Mouse (Mus musculus): ENCODE measurements around the gene Rab19. TPM values are rescaled to one million over a fixed set of nuclear protein-coding genes. Genes with fewer than 3 reads are reported as not detected.
"Not testable (repeated sequence)": the region's sequence is repeated elsewhere in the genome, so short reads cannot be mapped to it uniquely, and the experiment has no call there.

The Rab19 gene
- total RNA-seq, 2 experiments from 2014 or later = 0.21 TPM; not detected in 1

DNA sequence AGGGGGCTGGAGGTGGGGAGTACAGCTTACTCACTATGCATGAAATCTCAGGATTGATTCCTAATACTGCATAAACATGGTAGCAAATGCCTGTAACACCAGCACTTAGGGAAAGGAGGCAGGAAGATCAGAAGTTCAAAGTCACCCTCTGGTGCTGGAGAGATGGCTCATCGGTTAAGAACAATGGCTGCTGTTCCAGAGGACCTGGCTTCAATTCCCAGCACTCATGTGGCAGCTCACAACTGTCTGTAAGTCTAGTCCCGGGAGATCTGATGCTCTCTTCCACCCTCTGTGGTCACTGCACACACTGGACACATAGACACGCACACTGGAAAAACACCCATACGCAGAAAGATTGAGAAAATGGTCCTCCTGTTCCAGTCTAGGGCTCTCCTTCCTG, 52.2 kb downstream of the Rab19 start:
- no peak for DNase-seq

DNA sequence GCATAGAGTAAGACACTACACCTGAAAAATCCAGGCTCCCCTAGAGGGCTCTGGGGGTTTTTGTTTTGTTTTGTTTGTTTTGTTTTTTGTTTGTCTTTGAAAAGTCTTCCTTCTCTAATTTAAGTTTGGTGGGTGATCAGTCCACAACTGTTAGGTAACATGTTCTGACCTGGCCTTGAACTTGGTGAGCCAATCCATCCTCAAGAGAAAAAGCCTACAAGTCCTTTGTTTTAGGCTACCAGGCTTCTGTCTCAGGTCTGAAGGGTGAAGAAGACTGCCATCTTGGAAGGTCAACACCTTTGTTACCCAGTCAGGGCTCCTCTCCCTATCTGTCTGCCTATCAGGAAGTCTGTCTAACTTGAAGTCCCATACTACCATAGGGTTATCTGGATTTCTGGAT, 52.7 kb downstream of the Rab19 start:
- DNase-seq = no peak

DNA sequence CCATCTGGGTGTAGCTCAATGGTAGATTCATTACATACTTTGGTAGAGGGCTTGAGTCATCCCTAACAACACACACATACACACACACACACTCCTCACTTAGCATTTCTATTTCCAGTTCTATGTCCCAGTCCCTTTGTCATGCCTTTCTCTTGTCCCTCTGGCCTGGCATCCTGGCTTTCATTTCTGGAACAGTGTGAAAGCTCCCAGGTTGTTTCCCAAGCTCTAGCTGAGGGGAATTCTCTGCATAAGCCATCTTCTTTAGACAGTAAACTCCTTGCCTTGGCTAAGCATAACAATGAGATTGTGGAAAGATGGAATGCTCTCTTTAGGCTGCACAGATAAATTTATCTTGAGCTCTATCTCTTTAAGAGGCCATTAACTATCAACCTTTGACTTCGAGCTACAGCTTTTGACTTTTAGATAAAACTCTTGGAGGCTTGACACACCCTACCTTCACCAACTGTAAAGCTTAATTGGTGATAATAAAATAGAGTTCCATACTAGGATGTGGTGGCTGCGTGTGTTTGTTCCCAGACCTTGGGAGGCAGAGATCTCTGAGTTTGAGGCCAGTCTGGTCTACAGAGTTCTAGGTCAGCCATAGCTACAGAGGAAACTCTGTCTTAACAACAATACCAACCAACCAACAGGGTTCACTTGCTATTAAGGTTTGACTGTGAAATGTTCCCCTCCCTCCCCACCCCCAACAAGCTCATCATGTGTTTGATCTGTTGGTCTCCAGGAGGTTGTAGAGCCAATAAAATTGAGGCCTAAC, 53.3 kb downstream of the Rab19 start:
- DNase-seq = no peak

DNA sequence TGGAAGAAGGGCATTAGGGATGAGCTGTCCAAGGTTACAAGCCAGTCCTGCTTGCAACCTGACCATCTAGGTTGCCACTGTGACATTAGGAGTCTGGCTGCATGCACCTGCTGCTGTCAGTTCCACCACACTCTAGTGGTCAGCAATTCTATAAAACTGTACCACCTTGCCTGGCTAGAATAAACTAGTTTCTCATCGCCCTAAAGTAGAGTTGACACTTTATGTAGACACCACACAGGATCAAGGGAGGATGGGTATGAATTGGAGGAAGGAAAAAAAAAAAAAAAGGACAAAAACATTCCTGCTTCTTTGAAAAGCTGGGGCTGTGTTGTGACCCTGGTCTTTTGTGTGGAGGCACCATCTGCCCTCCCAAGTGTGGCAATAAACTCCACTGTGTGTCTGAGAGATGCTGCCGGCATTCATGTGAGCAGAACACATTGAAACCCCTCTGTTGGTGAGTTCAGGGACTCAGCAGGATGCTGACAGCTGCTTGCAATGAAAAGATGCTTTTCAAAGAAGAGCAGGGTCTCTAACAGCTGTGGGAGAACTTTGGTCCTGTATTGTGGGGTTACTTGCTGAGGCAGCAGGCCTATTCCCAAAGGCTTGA, 54.0 kb downstream of the Rab19 start:
- no peak for DNase-seq

DNA sequence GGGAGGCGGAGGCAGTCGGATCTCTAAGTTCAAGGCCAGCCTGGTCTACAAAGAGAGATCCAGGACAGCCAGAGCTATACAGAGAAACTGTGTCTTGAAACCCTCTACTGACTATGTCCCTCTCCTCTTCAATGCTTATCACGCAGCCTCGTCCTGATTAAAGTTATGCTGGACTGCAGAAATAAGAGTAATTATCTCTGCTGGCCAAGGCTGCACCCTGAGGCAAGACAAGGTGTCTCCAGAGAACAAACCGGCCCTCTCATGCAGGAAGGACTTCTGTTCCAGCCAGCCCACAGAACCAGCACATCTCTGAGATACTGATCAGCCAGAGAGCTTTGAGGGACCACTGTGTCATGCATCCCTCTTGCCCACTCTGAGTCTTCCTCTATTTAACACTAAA, 54.9 kb downstream of the Rab19 start:
- DNase-seq = no peak

DNA sequence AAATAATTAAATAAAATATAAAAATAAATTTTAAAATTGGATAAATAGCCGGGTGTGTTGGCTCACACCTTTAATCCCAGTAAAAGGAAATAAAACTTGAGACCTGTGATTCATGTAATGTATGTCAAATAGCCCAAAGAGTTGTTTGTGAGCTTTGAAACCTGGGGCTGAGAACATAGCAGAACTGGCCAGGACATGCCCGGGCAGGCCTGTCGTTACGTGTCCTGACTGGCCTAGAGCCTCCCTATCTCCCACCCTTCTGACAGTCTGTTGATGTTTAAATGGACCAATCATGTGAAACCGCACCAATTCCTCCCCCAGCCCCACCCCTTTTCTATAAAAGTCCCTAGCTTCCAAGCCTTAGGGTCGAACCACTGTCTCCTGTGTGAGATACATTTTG, 56.5 kb downstream of the Rab19 start:
- DNase-seq = not testable (repeated sequence)

Other genes with a start within 250 kb of the Rab19 start
- 10 to 100 TPM; 18.6 to 19.2 TPM for gene Kdm7a, start 174.4 kb upstream of the Rab19 start, total RNA-seq (2021)
- 10 to 100 TPM; 12.1 to 13.7 TPM for gene Slc37a3, start 3.5 kb upstream of the Rab19 start, total RNA-seq (2021)
- gene Mkrn1, start 39.3 kb downstream of the Rab19 start, total RNA-seq (2021) = 10 to 100 TPM; 19.6 to 22.4 TPM
- 1 to 10 TPM; 4.6 to 4.7 TPM for gene Dennd2a, start 176.7 kb downstream of the Rab19 start, total RNA-seq (2021)
- gene Adck2, start 192.7 kb downstream of the Rab19 start, total RNA-seq (2021) = 1 to 10 TPM; 5.9 to 7.3 TPM
- not detected for gene Gm42420, start 204.6 kb downstream of the Rab19 start, total RNA-seq (2021)
- 100 to 1,000 TPM; 442 to 448 TPM for gene Ndufb2, start 211.4 kb downstream of the Rab19 start, total RNA-seq (2021)

All from gastrocnemius, postnatal 25 days (tissue).